Mouse (Mus musculus): ENCODE measurements at regions not wholly inside any gene's neighbourhood (a gene's known extent, or its start where the extent isn't known, plus 50 kb on each side); places are given as distances from the start of the nearest gene placed in this dataset.

DNA sequence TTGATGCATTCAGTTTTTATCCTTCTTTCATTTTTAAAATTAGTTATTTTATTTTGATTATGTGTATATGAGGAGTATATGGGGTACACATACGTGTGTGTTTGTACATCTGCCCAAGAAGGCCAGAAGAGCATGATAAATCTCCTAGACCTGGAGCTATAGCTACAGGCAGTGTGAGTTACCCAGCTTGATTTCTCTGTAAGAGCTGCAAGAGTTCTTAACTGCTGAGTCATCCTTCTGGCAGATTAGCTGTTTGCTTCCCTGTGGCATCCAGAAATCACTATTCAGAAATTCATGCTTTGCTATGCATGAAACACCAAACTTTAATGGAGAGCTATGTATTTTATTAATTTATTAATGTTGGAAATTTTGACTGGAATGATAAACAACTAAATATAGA lies 466.3 kb upstream of the Zwint start:
- no peak for DNase-seq (ENCODE audit: low spot score in 2 of 2)
- H3K4me3 ChIP-seq = no peak overlapping the region
- TF ChIP-seq CTCF (conservative IDR thresholded peaks at IDR 0.05) = no peak
- H3K27ac ChIP-seq = no peak overlapping the region

DNA sequence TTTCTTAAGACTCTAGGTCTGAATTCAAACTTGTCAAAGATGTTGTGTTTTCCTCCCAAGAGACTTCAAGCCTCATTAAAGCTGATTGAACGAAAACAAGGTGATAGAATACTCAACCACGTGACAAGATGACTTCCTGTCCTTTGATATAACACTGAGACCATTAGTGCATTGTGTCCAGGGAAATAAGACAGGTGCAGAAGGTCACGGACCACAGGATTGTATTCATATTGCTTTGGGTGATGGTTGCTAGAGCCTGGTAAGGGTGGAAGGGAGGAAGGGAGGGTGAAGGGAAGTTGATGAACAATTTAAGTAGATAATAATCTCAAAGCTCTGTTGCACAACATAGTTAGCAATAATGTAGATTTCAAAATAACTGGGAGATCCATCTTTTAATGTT lies 436.8 kb upstream of the Zwint start:
- no peak for DNase-seq (ENCODE audit: low spot score in 2 of 2)
- H3K27ac ChIP-seq = no peak overlapping the region
- no peak overlapping the region for H3K4me3 ChIP-seq
- TF ChIP-seq CTCF (conservative IDR thresholded peaks at IDR 0.05) = no peak

DNA sequence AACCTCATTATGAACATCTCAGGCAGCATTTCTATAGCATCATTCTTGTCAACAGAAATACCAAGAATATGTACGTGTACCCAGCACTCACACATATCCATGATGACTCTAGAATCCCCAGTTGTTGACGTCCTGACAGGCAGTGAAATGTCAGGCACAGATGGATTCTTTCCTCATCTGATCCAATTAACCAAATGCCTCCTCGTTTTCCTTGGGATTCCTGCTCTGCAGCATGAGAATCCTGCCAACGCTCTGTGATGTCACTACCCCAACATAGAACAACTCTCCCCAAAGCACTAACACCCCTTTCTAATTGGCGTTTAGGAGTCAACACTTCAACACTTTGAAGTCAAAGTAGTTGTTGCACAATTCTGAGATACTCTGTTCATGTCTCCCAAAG lies 433.5 kb upstream of the Zwint start:
- no peak overlapping the region for H3K27ac ChIP-seq
- H3K4me3 ChIP-seq = no peak overlapping the region
- peak; percentile 9 to 11 for DNase-seq (ENCODE audit: low spot score in 2 of 2)
- no peak for TF ChIP-seq CTCF (conservative IDR thresholded peaks at IDR 0.05)

DNA sequence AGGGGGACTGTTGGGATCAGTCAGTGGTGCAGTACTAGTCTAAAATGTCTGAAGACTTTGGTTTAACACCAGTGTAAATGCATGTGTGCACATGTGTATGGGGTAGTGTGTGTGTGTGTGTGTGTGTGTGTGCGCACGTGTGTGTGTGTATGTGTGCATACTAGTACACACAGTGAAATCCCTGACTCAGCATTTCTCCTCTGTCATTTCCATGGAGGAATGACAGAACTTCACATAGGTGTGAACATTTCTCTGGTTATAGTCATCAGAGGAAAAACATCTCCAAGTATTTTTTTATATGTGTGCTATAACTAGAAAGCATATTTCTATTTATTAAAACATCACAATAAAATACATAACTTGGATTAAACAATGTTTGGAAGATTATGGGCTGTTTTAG lies 432.1 kb upstream of the Zwint start:
- DNase-seq (ENCODE audit: low spot score in 2 of 2) = no peak
- Histone ChIP-seq H3K4me3 (no peak overlapping the region), H3K27ac (no peak overlapping the region)
- no peak for TF ChIP-seq CTCF (conservative IDR thresholded peaks at IDR 0.05)

- no peak overlapping the region for H3K27ac ChIP-seq
- no peak overlapping the region for H3K4me3 ChIP-seq
- DNase-seq (ENCODE audit: low spot score in 2 of 2) = no peak
- TF ChIP-seq CTCF (conservative IDR thresholded peaks at IDR 0.05) = no peak
These were observed 429.6 kb upstream of the Zwint start for GRCm38 (mm10) chr10:72225084-72225483.

DNA sequence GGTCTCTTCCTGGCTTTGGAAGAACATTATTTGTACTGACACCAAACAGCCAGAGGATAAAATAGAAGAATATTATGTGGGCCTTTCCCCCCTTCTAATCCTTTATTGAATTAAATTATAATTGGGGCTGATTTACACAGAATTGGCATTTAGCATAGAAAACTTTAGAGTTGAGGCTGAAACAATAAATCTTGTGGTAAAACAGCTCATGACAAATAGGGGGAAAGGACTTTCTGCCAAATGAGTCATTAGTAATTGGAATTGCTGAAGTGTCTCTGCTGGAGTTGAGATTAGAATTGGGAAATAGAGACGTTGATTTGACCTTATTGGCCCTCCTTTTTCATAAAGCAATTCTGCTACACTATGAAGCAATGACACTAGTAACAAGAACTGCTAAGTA lies 410.5 kb upstream of the Zwint start:
- no peak overlapping the region for H3K4me3 ChIP-seq
- DNase-seq (ENCODE audit: low spot score in 2 of 2) = no peak
- H3K27ac ChIP-seq = no peak overlapping the region
- TF ChIP-seq CTCF (conservative IDR thresholded peaks at IDR 0.05) = no peak

All from layer of hippocampus, adult 2 months (tissue).